Mouse (Mus musculus) ES-Bruce4 (cell line): ENCODE data around the gene Lamc1.

Source experiments
- CTCF ChIP-seq: IDR thresholded peaks from one replicate; pipeline ENCODE4 v1.8.1; 2011; ENCODE audit warnings: low read depth, low read length
- POLR2A ChIP-seq: IDR thresholded peaks from one replicate; pipeline ENCODE4 v1.8.1; 2011; ENCODE audit warnings: low read length; ENCODE audit not compliant: insufficient read depth

GRCm38 (mm10) chr1:153286216-153286615 lies 46.4 kb downstream of the Lamc1 start:
- no peak for TF ChIP-seq POLR2A
- no peak for TF ChIP-seq CTCF
